Mouse (Mus musculus): ENCODE data around the gene Fbxl16.

DNA sequence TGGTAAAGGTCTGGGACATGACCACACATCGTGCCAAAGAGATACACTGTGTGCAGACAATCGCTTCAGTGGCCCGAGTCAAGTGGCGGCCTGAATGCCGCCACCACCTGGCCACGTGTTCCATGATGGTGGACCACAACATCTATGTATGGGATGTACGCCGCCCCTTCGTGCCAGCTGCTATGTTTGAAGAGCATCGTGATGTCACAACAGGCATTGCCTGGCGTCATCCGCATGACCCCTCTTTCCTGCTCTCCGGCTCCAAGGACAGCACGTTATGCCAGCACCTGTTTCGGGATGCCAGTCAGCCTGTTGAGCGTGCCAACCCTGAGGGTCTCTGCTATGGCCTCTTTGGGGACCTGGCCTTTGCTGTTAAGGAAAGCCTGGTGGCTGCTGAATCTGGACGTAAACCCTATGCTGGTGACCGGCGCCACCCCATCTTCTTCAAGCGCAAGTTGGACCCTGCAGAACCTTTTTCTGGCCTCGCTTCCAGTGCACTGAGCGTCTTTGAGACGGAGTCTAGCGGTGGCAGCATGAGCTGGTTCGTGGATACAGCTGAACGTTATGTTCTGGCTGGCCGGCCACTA lies 17.2 kb downstream of the Fbxl16 start:
- TF ChIP-seq CTCF (IDR thresholded peaks at IDR 0.05; ENCODE audit: low read depth, low read length) (no peak), POLR2A (IDR thresholded peaks at IDR 0.05; ENCODE audit: extremely low read depth, insufficient read depth, low read length) (no peak)

All from liver, adult 2 months (tissue).